In the genomic region with DNA sequence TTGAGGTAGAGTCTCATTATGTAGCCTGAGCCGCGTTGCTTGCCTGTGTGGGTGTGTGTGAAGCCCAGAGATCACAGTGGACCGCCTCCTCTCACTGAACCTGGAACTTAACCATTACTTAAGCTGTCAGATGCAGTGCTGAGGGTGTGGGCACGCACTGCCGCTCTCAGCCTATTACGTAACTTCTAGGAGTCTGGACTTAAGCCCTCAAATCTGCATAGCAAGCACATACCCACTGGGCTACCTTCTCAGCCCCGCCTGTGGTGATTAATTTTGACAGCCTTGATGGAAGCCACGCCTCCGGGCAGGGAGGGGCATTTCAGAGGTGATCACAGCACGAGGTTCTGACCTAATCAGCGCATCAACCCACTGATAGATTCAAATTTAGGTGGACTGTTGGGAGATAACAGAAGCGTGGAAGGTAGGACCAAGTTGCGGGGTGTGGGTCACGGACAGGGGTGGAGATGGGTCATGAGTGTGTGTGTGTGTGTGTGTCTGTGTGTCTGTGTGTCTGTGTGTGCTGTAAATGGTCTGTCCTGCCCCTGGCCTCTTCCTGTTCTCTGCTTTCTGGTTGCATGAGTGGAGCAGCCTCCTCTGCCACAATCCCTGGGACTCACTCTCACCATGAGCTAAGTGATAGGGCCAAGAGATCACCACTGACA, we compare ENCODE assay signal across 10 mouse cellular contexts. TPM values are rescaled to one million over a fixed set of nuclear protein-coding genes. Genes with fewer than 3 reads are reported as not detected.
DNase-seq lines count a peak whose midpoint lies in the region; ATAC-seq and TF ChIP-seq lines count a peak whose summit lies in the region.
"Had no signal": no experiment of that assay in that cellular context is flagged by ENCODE, and none has a peak within 500 bp of the region (broad histone marks: within the 10 kb centered on the region; RNA-seq: fewer than 3 reads in every experiment).

No protein-coding gene starts in this region.

- no peak for TF ChIP-seq CTCF in kidney, postnatal 0 days (IDR thresholded peaks at IDR 0.05; ENCODE audit: low read depth)
- TF ChIP-seq CTCF in thymus, adult 2 months (IDR thresholded peaks at IDR 0.05; ENCODE audit: borderline replicate concordance, control insufficient read depth, extremely low read depth, insufficient read depth, low read length, poor library complexity) = no peak

- no peaks in the 10 kb centered on the region for H3K9me3 ChIP-seq in kidney, postnatal 0 days (replicated peaks; ENCODE audit: low read length)
- peaks cover 6% of the 10 kb centered on the region; the same call in 1 of the 2 replicates for H3K9me3 ChIP-seq in megakaryocyte, embryonic 14.5 days

- WGBS in kidney, postnatal 0 days = 32% methylated on average over 14 of the region's 14 CpGs
- WGBS in thymus, adult 2 months = 43% methylated on average over 14 of the region's 14 CpGs

- H3K9ac ChIP-seq in kidney, postnatal 0 days (ENCODE audit: low read depth, low read length) = no peak overlapping the region

- H3K27ac ChIP-seq in kidney, postnatal 0 days = no peak overlapping the region
- no peak overlapping the region for H3K27ac ChIP-seq in thymus, adult 2 months (ENCODE audit: control insufficient read depth, insufficient read depth, low read length)
- H3K27ac ChIP-seq: heart, adult 2 months had no signal

- peak; percentile 89 for ATAC-seq in common myeloid progenitor, adult 5-6 weeks (replicated peaks; ENCODE audit: low read depth, poor library complexity, severe bottlenecking)
- peak; percentile 89 for ATAC-seq in kidney, postnatal 0 days (replicated peaks; ENCODE audit: low FRiP score, low read depth)

- H3K4me1 ChIP-seq in kidney, postnatal 0 days (replicated peaks; ENCODE audit: insufficient read depth, low read length) = 0 out of 2 replicates have a peak, but pooled peaks cover 2% of the 10 kb centered on the region
- peaks cover 19% of the 10 kb centered on the region for H3K4me1 ChIP-seq in megakaryocyte, embryonic 14.5 days
- no peaks in the 10 kb centered on the region for H3K4me1 ChIP-seq in thymus, adult 2 months (replicated peaks; ENCODE audit: control insufficient read depth, insufficient read depth, low read length)

- H3K4me2 ChIP-seq in kidney, postnatal 0 days (ENCODE audit: low read length) = no peak overlapping the region

- H3K36me3 ChIP-seq in kidney, postnatal 0 days (ENCODE audit: insufficient read depth, low read length) = no peaks in the 10 kb centered on the region
- no peaks in the 10 kb centered on the region for H3K36me3 ChIP-seq in megakaryocyte, embryonic 14.5 days (replicated peaks; ENCODE audit: low read length)
- no peaks in the 10 kb centered on the region for H3K36me3 ChIP-seq in thymus, adult 2 months (ENCODE audit: control insufficient read depth, insufficient read depth, low read length)

- H3K4me3 ChIP-seq in kidney, postnatal 0 days (replicated peaks; ENCODE audit: low read depth, low read length) = no peak overlapping the region
- H3K4me3 ChIP-seq in megakaryocyte, embryonic 14.5 days (replicated peaks) = peak overlapping the region; percentile 69
- no peak overlapping the region for H3K4me3 ChIP-seq in thymus, adult 2 months (ENCODE audit: control insufficient read depth, insufficient read depth, low read length)
- H3K4me3 ChIP-seq: heart, adult 2 months had no signal

- no peak for TF ChIP-seq POLR2A in thymus, adult 2 months (IDR thresholded peaks at IDR 0.05; ENCODE audit: control insufficient read depth, extremely low read depth, insufficient read depth, low read length, poor library complexity)

- H3K27me3 ChIP-seq in kidney, postnatal 0 days (ENCODE audit: insufficient read depth, low read length) = no peaks in the 10 kb centered on the region
- peaks cover 51% of the 10 kb centered on the region for H3K27me3 ChIP-seq in megakaryocyte, embryonic 14.5 days (replicated peaks)
- no peaks in the 10 kb centered on the region for H3K27me3 ChIP-seq in thymus, adult 2 months (ENCODE audit: control insufficient read depth, insufficient read depth, low read length)

- DNase-seq in adrenal gland, postnatal 10 days = peak; percentile 20
- no peak for DNase-seq in adrenal gland, postnatal 4 days (ENCODE audit: low spot score in 2 of 2)
- peak; percentile 78 for DNase-seq in kidney, postnatal 0 days (ENCODE audit: low spot score)
- DNase-seq in cerebellum, adult 9-10 months = no peak
- no peak for DNase-seq in thymus, adult 2 months
- DNase-seq in thymus, adult 18-20 months = no peak

RNA-seq across cellular contexts. Expression of a gene that starts 10.2 kb away (rescaled TPM):
- total RNA-seq in adrenal gland, postnatal 10 days (2021) = 10 to 100 TPM; 40.4 to 57.2 TPM
- 10 to 100 TPM; 68.7 to 77.8 TPM for total RNA-seq in adrenal gland, postnatal 4 days (2021)
- 4.3 and 13.7 TPM in 2 replicates for total RNA-seq in common myeloid progenitor, adult 5-6 weeks (2017)
- polyA plus RNA-seq in kidney, postnatal 0 days (2015; fragmentation: Nextera tagmentation; extraction: Ambion mirVana) = 38.3 and 42.7 TPM in 2 replicates
- 14.7 and 16.8 TPM in 2 replicates for polyA plus RNA-seq in megakaryocyte, embryonic 14.5 days (2012; ENCODE audit: insufficient read depth, low replicate concordance)
- polyA plus RNA-seq in thymus, adult 2 months (2012; rRNA removed) = 29.3 and 37.0 TPM in 2 replicates

RNA-seq across cellular contexts. Expression of a gene that starts 11.0 kb away (rescaled TPM):
- 1 to 10 TPM; 1.5 to 1.9 TPM for total RNA-seq in adrenal gland, postnatal 10 days (2021)
- total RNA-seq in adrenal gland, postnatal 4 days (2021) = 1 to 10 TPM; 1.6 to 2.4 TPM
- not detected in 2 replicates for total RNA-seq in common myeloid progenitor, adult 5-6 weeks (2017)
- polyA plus RNA-seq in kidney, postnatal 0 days (2015; fragmentation: Nextera tagmentation; extraction: Ambion mirVana) = 0.22 and 0.47 TPM in 2 replicates
- polyA plus RNA-seq in megakaryocyte, embryonic 14.5 days (2012; ENCODE audit: insufficient read depth, low replicate concordance) = not detected in 2 replicates
- polyA plus RNA-seq in thymus, adult 2 months (2012; rRNA removed) = 0.04 and 0.11 TPM in 2 replicates
- total RNA-seq: heart, adult 2 months had no signal
- polyA plus RNA-seq: C2C12; heart, adult 2 months had no signal

RNA-seq across cellular contexts. Expression of a gene that starts 32.9 kb away (rescaled TPM):
- 10 to 100 TPM; 40.5 to 59.5 TPM for total RNA-seq in adrenal gland, postnatal 10 days (2021)
- 10 to 100 TPM; 72.0 to 72.8 TPM for total RNA-seq in adrenal gland, postnatal 4 days (2021)
- total RNA-seq in common myeloid progenitor, adult 5-6 weeks (2017) = 57.8 and 61.0 TPM in 2 replicates
- 135 and 138 TPM in 2 replicates for polyA plus RNA-seq in kidney, postnatal 0 days (2015; fragmentation: Nextera tagmentation; extraction: Ambion mirVana)
- polyA plus RNA-seq in megakaryocyte, embryonic 14.5 days (2012; ENCODE audit: insufficient read depth, low replicate concordance) = 24.2 and 57.0 TPM in 2 replicates
- polyA plus RNA-seq in thymus, adult 2 months (2012; rRNA removed) = 131 and 133 TPM in 2 replicates

RNA-seq across cellular contexts. Expression of a gene that starts 60.0 kb away (rescaled TPM):
- 1 to 10 TPM; 1.6 to 1.8 TPM for total RNA-seq in adrenal gland, postnatal 10 days (2021)
- total RNA-seq in adrenal gland, postnatal 4 days (2021) = 1 to 10 TPM; 3.8 to 6.7 TPM
- total RNA-seq in common myeloid progenitor, adult 5-6 weeks (2017) = 0.05 TPM in 1 of 2 replicates, not detected in the other
- 0.32 and 0.55 TPM in 2 replicates for polyA plus RNA-seq in kidney, postnatal 0 days (2015; fragmentation: Nextera tagmentation; extraction: Ambion mirVana)
- polyA plus RNA-seq in megakaryocyte, embryonic 14.5 days (2012; ENCODE audit: insufficient read depth, low replicate concordance) = not detected in 2 replicates
- polyA plus RNA-seq in thymus, adult 2 months (2012; rRNA removed) = 83.5 and 85.5 TPM in 2 replicates

Comparison
In these comparisons a context has a peak if more than half of its experiments do, and no peak if none do; other contexts are left out.
1. DNase-seq: peak in adrenal gland, postnatal 10 days (single experiment) and kidney, postnatal 0 days (single experiment); none in adrenal gland, postnatal 4 days (0 of 2), cerebellum, adult 9-10 months (single experiment), thymus, adult 2 months (single experiment) and thymus, adult 18-20 months (0 of 2).